Mouse (Mus musculus) cerebellum, adult 18-20 months (tissue): Measurements from ENCODE around the gene Raet1d.
"Not testable (repeated sequence)": the region's sequence is repeated elsewhere in the genome, so short reads cannot be mapped to it uniquely, and the experiment has no call there.

Source experiments
- DNase-seq, 2 experiments: peaks; one replicate each; pipeline ENCODE4 v3.0.0; 2021

Raet1d gene

GRCm38 (mm10) chr10:22360252-22360651 is at the start of gene Raet1d:
Gene Raet1d (plus strand): TSS chr10:22360552.
- not testable (repeated sequence) for DNase-seq

- DNase-seq: no peak
Observed at GRCm38 (mm10) chr10:22322858-22323257, 37.5 kb upstream of the Raet1d start.

- not testable (repeated sequence) for DNase-seq
Observed at GRCm38 (mm10) chr10:22345721-22346120, 14.6 kb upstream of the Raet1d start.

GRCm38 (mm10) chr10:22353548-22354195 is 6.7 kb upstream of the Raet1d start:
- not testable (repeated sequence) for DNase-seq

GRCm38 (mm10) chr10:22354196-22354574 is 6.2 kb upstream of the Raet1d start:
- not testable (repeated sequence) for DNase-seq

- DNase-seq: not testable (repeated sequence)
Observed at GRCm38 (mm10) chr10:22357373-22357772, 3.0 kb upstream of the Raet1d start.

- DNase-seq: not testable (repeated sequence)
Observed at GRCm38 (mm10) chr10:22360957-22361356, 605 bp downstream of the Raet1d start.

GRCm38 (mm10) chr10:22361415-22362352 is 1.3 kb downstream of the Raet1d start:
- not testable (repeated sequence) for DNase-seq

- not testable (repeated sequence) for DNase-seq
Observed at GRCm38 (mm10) chr10:22362466-22362865, 2.1 kb downstream of the Raet1d start.

- DNase-seq: not testable (repeated sequence)
Observed at GRCm38 (mm10) chr10:22364915-22365314, 4.6 kb downstream of the Raet1d start.

- not testable (repeated sequence) for DNase-seq
Observed at GRCm38 (mm10) chr10:22381226-22381625, 20.9 kb downstream of the Raet1d start.

- not testable (repeated sequence) for DNase-seq
Observed at GRCm38 (mm10) chr10:22390146-22390545, 29.8 kb downstream of the Raet1d start.

- not testable (repeated sequence) for DNase-seq
Observed at GRCm38 (mm10) chr10:22391616-22392015, 31.3 kb downstream of the Raet1d start.

- DNase-seq: not testable (repeated sequence)
Observed at GRCm38 (mm10) chr10:22393028-22393824, 32.9 kb downstream of the Raet1d start.

- DNase-seq: not testable (repeated sequence)
Observed at GRCm38 (mm10) chr10:22396680-22397079, 36.3 kb downstream of the Raet1d start.

GRCm38 (mm10) chr10:22402225-22402917 is 42.0 kb downstream of the Raet1d start:
- peak in 1 of 2 experiments; percentile 3 for DNase-seq

- not testable (repeated sequence) for DNase-seq
Observed at GRCm38 (mm10) chr10:22413702-22414494, 53.5 kb downstream of the Raet1d start.
